Mouse (Mus musculus) embryonic facial prominence, embryonic 15.5 days (tissue): ENCODE measurements at regions not wholly inside any gene's neighbourhood (a gene's known extent, or its start where the extent isn't known, plus 50 kb on each side); places are given as distances from the start of the nearest gene placed in this dataset.

ENCODE experiments used
- ATAC-seq: fragments of 200-750 bp; cut with Nextera tagmentation; 2 replicates; pipeline ENCODE4 v1.8.0; 2017; ENCODE audit warnings: low read depth, moderate TSS enrichment; ENCODE audit not compliant: insufficient number of reproducible peaks, low FRiP score, low TSS enrichment
- H3K27ac ChIP-seq: fragments of 300-500 bp; sonication (generic); replicated peaks from 2 replicates; pipeline ENCODE4 v1.5.1; 2015; ENCODE audit warnings: mild to moderate bottlenecking, inconsistent platforms
- H3K27me3 ChIP-seq: fragments of 300-500 bp; sonication (generic); 2 replicates; pipeline ENCODE4 v1.6.1; 2015; ENCODE audit warnings: inconsistent platforms
- H3K36me3 ChIP-seq: fragments of 300-500 bp; sonication (generic); 2 replicates; pipeline ENCODE4 v1.6.1; 2015; ENCODE audit warnings: mild to moderate bottlenecking, inconsistent platforms
- H3K4me1 ChIP-seq: fragments of 300-500 bp; sonication (generic); 2 replicates; pipeline ENCODE4 v1.6.1; 2015; ENCODE audit warnings: inconsistent platforms
- H3K4me2 ChIP-seq: fragments of 300-500 bp; sonication (generic); replicated peaks from 2 replicates; pipeline ENCODE4 v1.6.1; 2015; ENCODE audit warnings: mild to moderate bottlenecking, inconsistent platforms
- H3K4me3 ChIP-seq: fragments of 300-500 bp; sonication (generic); replicated peaks from 2 replicates; pipeline ENCODE4 v1.5.1; 2015; ENCODE audit warnings: mild to moderate bottlenecking, inconsistent platforms
- H3K9ac ChIP-seq: fragments of 300-500 bp; sonication (generic); 2 replicates; pipeline ENCODE4 v1.6.1; 2015; ENCODE audit warnings: inconsistent platforms
- H3K9me3 ChIP-seq: fragments of 300-500 bp; sonication (generic); replicated peaks from 2 replicates; pipeline ENCODE4 v1.6.1; 2016; ENCODE audit warnings: inconsistent platforms
- WGBS: fragments of 180-500 bp; shearing (Covaris S2); methylation state at CpG from one replicate; pipeline ENCODE4 v1.1.7; 2015; 5-methylcytosine and 5-hydroxymethylcytosine counted together

- Histone ChIP-seq H3K27me3 (no peaks in the 10 kb centered on the region), H3K4me1 (no peaks in the 10 kb centered on the region), H3K9ac (no peak overlapping the region), H3K36me3 (no peaks in the 10 kb centered on the region), H3K9me3 (no peaks in the 10 kb centered on the region), H3K4me3 (no peak overlapping the region), H3K4me2 (no peak overlapping the region), H3K27ac (no peak overlapping the region)
- 75% methylated on average over 1 of the region's 1 CpGs for WGBS
- no peak for ATAC-seq
Measured at GRCm38 (mm10) chr13:79057424-79057823, 857.9 kb upstream of the Nr2f1 start.

DNA sequence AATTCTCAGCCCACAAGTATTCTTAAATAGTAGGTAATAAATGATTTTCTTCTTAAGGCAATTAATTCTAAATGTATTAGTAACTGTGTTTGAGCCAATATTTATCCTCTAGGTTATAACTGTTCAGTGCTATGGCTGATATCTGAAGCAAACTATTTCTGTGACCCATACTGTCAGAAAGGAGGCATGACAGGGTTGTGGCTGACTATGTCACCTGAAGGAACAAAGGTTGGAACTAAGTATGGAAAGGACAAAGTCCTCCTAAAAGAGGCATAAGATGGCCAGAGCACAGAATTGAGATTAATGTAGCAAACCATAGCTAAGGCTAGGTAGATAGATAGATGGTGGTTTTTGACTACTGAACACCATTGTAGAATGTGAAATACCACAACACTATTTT lies 854.9 kb upstream of the Nr2f1 start:
- Histone ChIP-seq H3K4me2 (no peak overlapping the region), H3K36me3 (no peaks in the 10 kb centered on the region), H3K27ac (no peak overlapping the region)

DNA sequence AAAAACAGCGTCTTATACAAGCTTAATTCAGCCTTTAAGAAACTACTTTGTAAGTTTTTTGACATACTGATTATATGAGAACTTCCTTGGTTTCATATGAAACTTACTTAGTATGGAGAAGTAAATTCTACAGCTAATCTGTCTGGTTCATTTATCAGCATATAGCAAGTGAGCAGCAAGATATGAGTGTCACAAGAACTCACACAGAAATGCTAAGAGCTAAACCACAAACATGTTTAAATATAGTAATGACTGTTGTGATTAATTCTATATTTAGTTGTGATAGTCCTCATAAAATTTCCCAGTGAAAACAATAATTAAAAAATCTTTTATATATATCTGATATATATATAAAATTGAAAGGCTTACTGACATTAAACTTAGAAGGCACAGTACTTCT lies 853.9 kb upstream of the Nr2f1 start:
- WGBS: 81% methylated on average over 1 of the region's 1 CpGs
- H3K4me1 ChIP-seq: no peaks in the 10 kb centered on the region
- ATAC-seq: no peak

More for the DNA sequence above, 854.9 kb upstream of the Nr2f1 start:
- H3K27me3 ChIP-seq: no peaks in the 10 kb centered on the region
- no peaks in the 10 kb centered on the region for H3K9me3 ChIP-seq
- H3K4me1 ChIP-seq: no peaks in the 10 kb centered on the region
- ATAC-seq: no peak
- no peak overlapping the region for H3K9ac ChIP-seq
- no peak overlapping the region for H3K4me3 ChIP-seq

DNA sequence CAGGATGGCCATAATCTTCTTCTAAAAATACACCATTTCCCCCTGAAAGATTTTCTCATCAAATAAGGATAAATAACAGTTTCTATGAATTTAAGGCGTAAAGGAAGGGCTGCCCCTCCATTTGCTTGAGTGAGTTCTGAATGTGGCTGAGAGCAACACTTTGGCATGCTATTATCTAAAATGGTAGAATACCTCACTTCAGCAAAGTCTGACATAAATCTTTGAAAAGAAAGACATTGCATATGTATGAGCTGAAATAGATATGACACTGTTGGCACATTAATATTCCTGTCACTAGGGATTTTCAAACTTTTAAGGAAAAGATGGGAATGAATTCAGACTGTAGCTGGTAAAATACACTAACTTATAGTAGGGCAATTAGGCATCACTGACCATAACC lies 847.7 kb upstream of the Nr2f1 start:
- H3K27me3 ChIP-seq: no peaks in the 10 kb centered on the region
- 78% methylated on average over 1 of the region's 1 CpGs for WGBS
- H3K4me2 ChIP-seq: no peak overlapping the region
- no peak overlapping the region for H3K4me3 ChIP-seq
- H3K9ac ChIP-seq: no peak overlapping the region
- no peaks in the 10 kb centered on the region for H3K36me3 ChIP-seq
- no peak for ATAC-seq
- H3K9me3 ChIP-seq: no peaks in the 10 kb centered on the region
- H3K27ac ChIP-seq: no peak overlapping the region
- H3K4me1 ChIP-seq: no peaks in the 10 kb centered on the region

More for the DNA sequence above, 853.9 kb upstream of the Nr2f1 start:
- Histone ChIP-seq H3K36me3 (no peaks in the 10 kb centered on the region), H3K9ac (no peak overlapping the region), H3K4me3 (no peak overlapping the region), H3K27me3 (no peaks in the 10 kb centered on the region), H3K27ac (no peak overlapping the region), H3K9me3 (no peaks in the 10 kb centered on the region), H3K4me2 (no peak overlapping the region)

DNA sequence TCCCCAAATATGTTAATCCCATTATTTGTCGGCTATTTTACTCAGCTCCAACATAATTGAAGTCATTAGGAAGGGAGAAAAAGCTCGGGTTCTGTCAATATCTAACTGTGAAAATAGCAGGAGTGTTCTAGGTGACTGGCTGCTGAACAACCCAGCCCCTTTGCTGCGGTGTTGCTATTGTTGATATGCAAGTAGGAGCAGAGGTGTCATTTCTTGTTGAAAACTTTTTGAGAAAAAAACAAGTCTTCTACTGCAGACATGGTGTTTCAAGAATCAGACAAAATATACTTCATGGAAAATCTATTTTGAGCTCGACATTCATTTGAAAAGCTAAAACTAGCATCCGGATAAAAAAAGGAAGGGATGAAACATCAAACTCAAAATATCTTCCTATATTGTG lies 845.1 kb upstream of the Nr2f1 start:
- Histone ChIP-seq H3K4me1 (no peaks in the 10 kb centered on the region), H3K36me3 (no peaks in the 10 kb centered on the region), H3K4me3 (no peak overlapping the region), H3K4me2 (no peak overlapping the region), H3K27ac (no peak overlapping the region), H3K27me3 (no peaks in the 10 kb centered on the region), H3K9ac (no peak overlapping the region), H3K9me3 (no peaks in the 10 kb centered on the region)
- no peak for ATAC-seq
- 55% methylated on average over 5 of the region's 5 CpGs for WGBS

GRCm38 (mm10) chr13:79037883-79038282 lies 838.3 kb upstream of the Nr2f1 start:
- Histone ChIP-seq H3K9me3 (no peaks in the 10 kb centered on the region), H3K27ac (no peak overlapping the region), H3K4me2 (no peak overlapping the region), H3K4me1 (no peaks in the 10 kb centered on the region), H3K4me3 (no peak overlapping the region), H3K9ac (no peak overlapping the region), H3K36me3 (no peaks in the 10 kb centered on the region), H3K27me3 (no peaks in the 10 kb centered on the region)
- no peak for ATAC-seq

GRCm38 (mm10) chr13:79035276-79035675 lies 835.7 kb upstream of the Nr2f1 start:
- Histone ChIP-seq H3K27me3 (no peaks in the 10 kb centered on the region), H3K36me3 (no peaks in the 10 kb centered on the region), H3K27ac (no peak overlapping the region), H3K9me3 (no peaks in the 10 kb centered on the region), H3K4me1 (no peaks in the 10 kb centered on the region), H3K9ac (no peak overlapping the region), H3K4me3 (no peak overlapping the region), H3K4me2 (no peak overlapping the region)
- 64% methylated on average over 2 of the region's 2 CpGs for WGBS
- ATAC-seq: no peak

- no peak overlapping the region for H3K4me3 ChIP-seq
- H3K4me2 ChIP-seq: no peak overlapping the region
- H3K36me3 ChIP-seq: no peaks in the 10 kb centered on the region
- H3K4me1 ChIP-seq: no peaks in the 10 kb centered on the region
- no peaks in the 10 kb centered on the region for H3K27me3 ChIP-seq
- no peaks in the 10 kb centered on the region for H3K9me3 ChIP-seq
- no peak overlapping the region for H3K27ac ChIP-seq
- ATAC-seq: no peak
- no peak overlapping the region for H3K9ac ChIP-seq
Measured at GRCm38 (mm10) chr13:79029974-79030373, 830.4 kb upstream of the Nr2f1 start.

DNA sequence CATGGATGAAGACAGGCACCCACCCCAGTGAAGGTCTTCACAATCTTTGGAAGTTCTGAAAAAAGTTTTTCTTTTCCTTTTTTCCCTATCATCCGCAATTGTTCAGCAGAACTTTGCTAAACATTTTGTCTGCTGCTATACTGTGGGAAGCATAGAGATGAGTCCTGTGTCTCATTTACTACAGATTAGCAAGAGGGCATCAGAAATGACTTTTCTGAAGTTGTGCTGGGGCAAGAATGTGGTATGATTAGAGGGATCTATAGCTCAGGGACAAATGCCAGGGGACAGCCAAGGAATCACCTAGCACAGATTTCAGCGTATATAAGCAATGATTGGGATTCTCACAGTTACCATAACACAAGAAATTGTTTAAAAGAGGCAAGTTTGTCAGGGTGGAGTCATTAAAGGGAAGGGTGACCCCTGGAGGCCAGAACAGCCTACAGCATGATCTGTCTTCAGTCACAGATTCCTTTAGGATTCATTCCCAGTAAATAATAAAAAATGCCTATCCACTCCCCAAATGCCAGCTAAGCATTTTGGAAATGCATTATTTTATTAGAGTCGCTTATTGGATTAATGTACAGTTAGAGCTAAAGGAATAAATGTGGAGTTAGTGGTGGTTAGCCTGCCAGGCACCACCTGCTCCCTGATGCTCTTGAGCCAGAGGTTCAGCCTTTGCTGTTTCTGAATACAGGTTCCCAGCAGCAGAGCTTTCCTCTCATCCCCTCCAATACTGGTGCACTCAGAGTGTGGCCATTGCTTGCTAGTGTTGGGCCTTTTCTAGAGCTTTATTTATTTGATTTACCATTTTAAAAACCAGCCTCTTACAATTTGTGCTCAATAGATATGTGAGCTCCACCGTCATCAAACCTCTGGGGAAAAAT lies 828.6 kb upstream of the Nr2f1 start:
- Histone ChIP-seq H3K4me2 (no peak overlapping the region), H3K4me1 (no peaks in the 10 kb centered on the region), H3K27ac (no peak overlapping the region), H3K36me3 (no peaks in the 10 kb centered on the region), H3K27me3 (no peaks in the 10 kb centered on the region), H3K9ac (no peak overlapping the region), H3K4me3 (no peak overlapping the region), H3K9me3 (no peaks in the 10 kb centered on the region)
- 43% methylated on average over 4 of the region's 4 CpGs for WGBS
- ATAC-seq: no peak

DNA sequence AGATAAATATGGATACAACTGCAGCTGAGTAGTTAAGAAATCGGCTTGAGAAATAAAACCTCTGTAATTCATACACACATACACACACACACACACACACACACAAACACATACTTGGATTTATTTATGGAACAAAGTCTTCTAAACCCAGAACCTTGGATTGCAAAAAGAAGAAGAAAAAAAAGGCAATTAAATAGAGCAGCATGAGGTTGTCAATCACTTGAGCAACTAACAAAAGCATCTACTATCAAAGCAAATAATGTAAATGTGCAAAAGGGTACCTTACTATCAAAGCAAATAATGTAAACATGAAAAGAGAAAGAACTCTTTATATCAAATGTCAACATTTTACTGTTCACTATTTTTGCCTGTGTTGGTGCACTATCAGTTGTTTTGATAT lies 826.1 kb upstream of the Nr2f1 start:
- H3K9ac ChIP-seq: no peak overlapping the region
- H3K4me2 ChIP-seq: no peak overlapping the region
- H3K4me3 ChIP-seq: no peak overlapping the region
- no peaks in the 10 kb centered on the region for H3K4me1 ChIP-seq
- no peaks in the 10 kb centered on the region for H3K9me3 ChIP-seq
- H3K36me3 ChIP-seq: no peaks in the 10 kb centered on the region
- no peak overlapping the region for H3K27ac ChIP-seq
- ATAC-seq: no peak
- no peaks in the 10 kb centered on the region for H3K27me3 ChIP-seq
- WGBS: 67% methylated on average over 1 of the region's 1 CpGs

- H3K9ac ChIP-seq: no peak overlapping the region
- no peaks in the 10 kb centered on the region for H3K27me3 ChIP-seq
- no peaks in the 10 kb centered on the region for H3K9me3 ChIP-seq
- no peaks in the 10 kb centered on the region for H3K4me1 ChIP-seq
- H3K4me3 ChIP-seq: no peak overlapping the region
- 82% methylated on average over 2 of the region's 2 CpGs for WGBS
- H3K27ac ChIP-seq: no peak overlapping the region
- ATAC-seq: no peak
- H3K4me2 ChIP-seq: no peak overlapping the region
- no peaks in the 10 kb centered on the region for H3K36me3 ChIP-seq
Measured at GRCm38 (mm10) chr13:79018051-79018450, 818.5 kb upstream of the Nr2f1 start.

DNA sequence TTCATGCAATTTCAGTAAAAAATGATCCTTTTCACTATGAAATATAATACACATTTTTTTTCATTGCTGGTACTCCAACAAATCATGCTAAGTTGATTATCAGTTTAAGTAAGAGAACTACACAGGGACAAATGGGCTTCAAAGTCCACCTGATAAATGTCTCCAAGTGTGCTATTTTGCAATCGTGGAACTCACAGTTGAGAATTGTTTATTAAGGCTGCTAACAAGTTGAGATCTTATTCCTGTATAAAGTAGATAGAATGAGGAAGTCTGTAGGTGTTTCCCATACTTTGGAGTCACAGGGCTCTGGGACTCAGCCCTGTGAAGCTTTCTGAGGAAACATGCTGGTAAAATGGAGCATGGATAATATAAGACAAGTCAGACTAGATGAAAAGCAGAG lies 803.8 kb upstream of the Nr2f1 start:
- H3K27ac ChIP-seq: no peak overlapping the region
- H3K36me3 ChIP-seq: no peaks in the 10 kb centered on the region
- H3K4me2 ChIP-seq: no peak overlapping the region
- no peaks in the 10 kb centered on the region for H3K9me3 ChIP-seq
- 70% methylated on average over 1 of the region's 1 CpGs for WGBS
- ATAC-seq: no peak
- no peaks in the 10 kb centered on the region for H3K4me1 ChIP-seq
- H3K4me3 ChIP-seq: no peak overlapping the region
- H3K9ac ChIP-seq: no peak overlapping the region
- no peaks in the 10 kb centered on the region for H3K27me3 ChIP-seq
